Mouse (Mus musculus): ENCODE data around the gene Samd4. TPM values are rescaled to one million over a fixed set of nuclear protein-coding genes. Genes with fewer than 3 reads are reported as not detected.
A peak's percentile ranks its signal among the peaks of the same experiment; 100 is the strongest.

Samd4 gene
- polyA plus RNA-seq, 1 experiment = 54.3 TPM

GRCm38 (mm10) chr14:46977660-46978059, 95.0 kb downstream of the Samd4 start:
- Histone ChIP-seq H3K27ac (ENCODE audit: insufficient read depth, low read length) (no peak overlapping the region), H3K4me1 (ENCODE audit: control insufficient read depth, insufficient read depth, low read length) (peaks cover 22% of the 10 kb centered on the region), H3K4me3 (ENCODE audit: insufficient read depth, low read length) (no peak overlapping the region)
- TF ChIP-seq POLR2A (IDR thresholded peaks at IDR 0.05; ENCODE audit: low read depth, low read length) = no peak

- peaks cover 27% of the 10 kb centered on the region for H3K4me1 ChIP-seq (ENCODE audit: control insufficient read depth, insufficient read depth, low read length)
- no peak overlapping the region for H3K4me3 ChIP-seq (ENCODE audit: insufficient read depth, low read length)
- no peak overlapping the region for H3K27ac ChIP-seq (ENCODE audit: insufficient read depth, low read length)
- TF ChIP-seq CTCF (IDR thresholded peaks at IDR 0.05; ENCODE audit: borderline replicate concordance, insufficient read depth, low read length) = no peak
- no peak for TF ChIP-seq POLR2A (IDR thresholded peaks at IDR 0.05; ENCODE audit: low read depth, low read length)
These were observed 96.5 kb downstream of the Samd4 start for GRCm38 (mm10) chr14:46979172-46979571.

- Histone ChIP-seq H3K4me3 (ENCODE audit: insufficient read depth, low read length) (no peak overlapping the region), H3K27ac (ENCODE audit: insufficient read depth, low read length) (no peak overlapping the region), H3K4me1 (ENCODE audit: control insufficient read depth, insufficient read depth, low read length) (peaks cover 29% of the 10 kb centered on the region)
- no peak for TF ChIP-seq POLR2A (IDR thresholded peaks at IDR 0.05; ENCODE audit: low read depth, low read length)
- TF ChIP-seq CTCF (IDR thresholded peaks at IDR 0.05; ENCODE audit: borderline replicate concordance, insufficient read depth, low read length) = no peak
These were observed 98.2 kb downstream of the Samd4 start for GRCm38 (mm10) chr14:46980736-46981438.

- TF ChIP-seq POLR2A (IDR thresholded peaks at IDR 0.05; ENCODE audit: low read depth, low read length) (no peak), CTCF (IDR thresholded peaks at IDR 0.05; ENCODE audit: borderline replicate concordance, insufficient read depth, low read length) (no peak)
- H3K4me1 ChIP-seq (ENCODE audit: control insufficient read depth, insufficient read depth, low read length) = peaks cover 32% of the 10 kb centered on the region
- no peak overlapping the region for H3K4me3 ChIP-seq (ENCODE audit: insufficient read depth, low read length)
- H3K27ac ChIP-seq (ENCODE audit: insufficient read depth, low read length) = no peak overlapping the region
These were observed 99.5 kb downstream of the Samd4 start for GRCm38 (mm10) chr14:46982106-46982505.

DNA sequence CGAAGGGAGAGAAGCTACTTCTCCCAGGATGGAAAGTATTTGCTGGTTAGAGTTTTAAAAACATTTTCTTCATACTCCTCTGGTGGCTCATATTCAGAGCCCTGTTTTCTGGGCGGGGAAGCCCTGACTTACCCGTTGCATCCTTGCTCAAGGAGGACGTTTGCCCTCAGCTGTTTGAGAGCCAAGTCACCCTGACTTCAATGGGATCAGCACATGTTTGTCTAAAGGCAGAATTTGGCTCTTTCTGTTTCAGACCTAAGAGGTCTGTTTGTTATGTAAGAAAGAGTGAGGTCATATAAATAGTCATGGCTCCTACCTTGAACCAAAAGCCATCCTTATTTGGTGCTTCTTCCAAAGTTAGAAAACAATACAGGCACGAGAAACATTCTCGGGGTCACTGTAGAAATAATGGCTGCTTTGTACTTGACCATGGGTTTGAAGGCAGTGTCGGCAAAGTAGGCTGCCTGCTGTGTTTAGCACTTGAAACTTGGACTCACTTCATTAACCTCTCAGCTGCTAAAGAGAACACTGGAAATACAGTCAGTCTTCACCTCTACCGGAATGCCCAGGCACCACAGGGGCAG, 102.0 kb downstream of the Samd4 start:
- Histone ChIP-seq H3K27ac (ENCODE audit: insufficient read depth, low read length) (peak overlapping the region; percentile 55), H3K4me1 (ENCODE audit: control insufficient read depth, insufficient read depth, low read length) (peaks cover 32% of the 10 kb centered on the region), H3K4me3 (ENCODE audit: insufficient read depth, low read length) (no peak overlapping the region)
- TF ChIP-seq CTCF (IDR thresholded peaks at IDR 0.05; ENCODE audit: borderline replicate concordance, insufficient read depth, low read length) = no peak
- no peak for TF ChIP-seq POLR2A (IDR thresholded peaks at IDR 0.05; ENCODE audit: low read depth, low read length)

- Histone ChIP-seq H3K4me3 (ENCODE audit: insufficient read depth, low read length) (no peak overlapping the region), H3K4me1 (ENCODE audit: control insufficient read depth, insufficient read depth, low read length) (peaks cover 30% of the 10 kb centered on the region), H3K27ac (ENCODE audit: insufficient read depth, low read length) (peak overlapping the region; percentile 77)
- TF ChIP-seq CTCF (IDR thresholded peaks at IDR 0.05; ENCODE audit: borderline replicate concordance, insufficient read depth, low read length) (no peak), POLR2A (IDR thresholded peaks at IDR 0.05; ENCODE audit: low read depth, low read length) (no peak)
These were observed 107.0 kb downstream of the Samd4 start for GRCm38 (mm10) chr14:46989694-46990093.

- H3K4me3 ChIP-seq (ENCODE audit: insufficient read depth, low read length) = no peak overlapping the region
- TF ChIP-seq CTCF (IDR thresholded peaks at IDR 0.05; ENCODE audit: borderline replicate concordance, insufficient read depth, low read length) (no peak), POLR2A (IDR thresholded peaks at IDR 0.05; ENCODE audit: low read depth, low read length) (no peak)
- peak overlapping the region; percentile 61; the same call in 1 of the 2 replicates for H3K27ac ChIP-seq (ENCODE audit: insufficient read depth, low read length)
- H3K4me1 ChIP-seq (ENCODE audit: control insufficient read depth, insufficient read depth, low read length) = peaks cover 27% of the 10 kb centered on the region
These were observed 107.8 kb downstream of the Samd4 start for GRCm38 (mm10) chr14:46990450-46990849.

DNA sequence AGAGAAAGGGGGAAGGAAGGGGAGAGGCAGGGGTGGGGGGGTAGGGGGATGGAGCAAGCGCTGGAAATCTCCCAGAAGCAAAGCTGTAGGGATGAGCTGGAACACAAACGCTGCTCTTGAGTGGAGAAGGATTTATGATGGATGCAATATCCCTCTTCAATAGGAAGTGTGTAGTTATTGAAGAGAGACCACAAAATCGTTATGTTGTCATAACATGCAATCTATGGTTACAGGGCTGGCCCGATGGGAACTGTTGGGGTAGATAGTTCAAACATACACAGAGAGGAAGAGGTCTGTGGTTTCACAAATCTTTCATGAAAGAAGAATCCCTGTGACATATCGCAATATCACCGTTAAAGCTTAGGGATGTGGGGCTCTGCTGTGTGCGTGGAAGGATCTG, 112.0 kb downstream of the Samd4 start:
- Histone ChIP-seq H3K4me3 (ENCODE audit: insufficient read depth, low read length) (no peak overlapping the region), H3K4me1 (ENCODE audit: control insufficient read depth, insufficient read depth, low read length) (peaks cover 24% of the 10 kb centered on the region), H3K27ac (ENCODE audit: insufficient read depth, low read length) (no peak overlapping the region)
- no peak for TF ChIP-seq POLR2A (IDR thresholded peaks at IDR 0.05; ENCODE audit: low read depth, low read length)
- no peak for TF ChIP-seq CTCF (IDR thresholded peaks at IDR 0.05; ENCODE audit: borderline replicate concordance, insufficient read depth, low read length)

DNA sequence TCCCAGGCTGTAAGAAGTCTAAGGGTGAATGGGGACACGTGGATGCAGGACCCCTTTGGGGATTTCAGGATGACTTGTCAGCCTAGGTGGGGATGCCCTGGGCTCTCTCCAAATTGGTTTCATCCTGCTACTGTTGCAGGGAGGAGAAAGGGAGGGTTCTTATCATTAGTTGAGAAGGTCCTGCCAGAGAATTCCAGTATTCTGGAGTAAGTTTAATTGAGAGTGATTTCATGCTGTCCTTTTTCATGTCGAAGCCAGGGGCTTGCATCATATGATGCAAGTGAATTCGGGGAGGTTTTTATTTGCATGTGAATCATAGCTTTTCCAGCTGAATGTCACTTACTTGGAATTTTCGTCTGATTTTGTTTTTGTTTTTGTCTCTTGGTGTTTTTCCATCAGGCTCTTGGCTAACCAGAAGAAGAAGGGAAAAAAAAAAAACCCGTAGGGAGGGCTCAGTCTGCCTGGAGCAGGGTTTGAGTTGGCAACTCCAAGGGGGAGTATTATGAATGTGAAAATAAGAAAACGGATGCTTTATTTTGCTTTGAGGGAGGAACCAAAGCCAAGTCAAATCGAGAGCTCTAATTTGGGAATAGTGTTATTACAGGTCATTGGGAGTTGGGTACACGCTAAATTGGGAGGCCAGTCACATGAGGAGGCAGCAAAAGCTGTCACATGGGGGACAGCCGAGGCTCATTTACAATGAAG, 116.8 kb downstream of the Samd4 start:
- Histone ChIP-seq H3K27ac (ENCODE audit: insufficient read depth, low read length) (peak overlapping the region; percentile 87), H3K4me1 (ENCODE audit: control insufficient read depth, insufficient read depth, low read length) (peaks cover 26% of the 10 kb centered on the region), H3K4me3 (ENCODE audit: insufficient read depth, low read length) (no peak overlapping the region)
- TF ChIP-seq CTCF (IDR thresholded peaks at IDR 0.05; ENCODE audit: borderline replicate concordance, insufficient read depth, low read length) (no peak), POLR2A (IDR thresholded peaks at IDR 0.05; ENCODE audit: low read depth, low read length) (no peak)
